Mouse (Mus musculus) megakaryocyte, embryonic 14.5 days (primary cell): ENCODE results near the gene Aym1. TPM values are rescaled to one million over a fixed set of nuclear protein-coding genes. Genes with fewer than 3 reads are reported as not detected.
"Not testable (repeated sequence)": the region's sequence is repeated elsewhere in the genome, so short reads cannot be mapped to it uniquely, and the experiment has no call there.

ENCODE experiments used
- H3K27me3 ChIP-seq: replicated peaks from 2 replicates; pipeline ENCODE3; 2012; ENCODE audit warnings: inconsistent platforms
- H3K36me3 ChIP-seq: replicated peaks from 2 replicates; pipeline ENCODE3; 2012; ENCODE audit warnings: low read length, inconsistent platforms, mixed read lengths
- H3K4me1 ChIP-seq: 2 replicates; pipeline ENCODE4 v1.6.1; 2012; ENCODE audit warnings: inconsistent platforms
- H3K4me3 ChIP-seq: replicated peaks from 2 replicates; pipeline ENCODE3; 2012; ENCODE audit warnings: moderate library complexity, mild to moderate bottlenecking, inconsistent platforms
- H3K9me3 ChIP-seq: 2 replicates; pipeline ENCODE4 v1.6.1; 2012; ENCODE audit warnings: inconsistent platforms
- FLI1 ChIP-seq: IDR thresholded peaks from 2 replicates; pipeline ENCODE4 v1.6.1; 2012; ENCODE audit warnings: low read length, inconsistent platforms, mixed read lengths
- GATA1 ChIP-seq: IDR thresholded peaks from 3 replicates; pipeline ENCODE4 v1.6.1; 2012; ENCODE audit warnings: mixed read lengths, low read length, inconsistent platforms, borderline replicate concordance
- polyA plus RNA-seq: library from polyadenylated mRNA; stranded (reverse); fragments of >175 nt; gene quantifications from 2 replicates; pipeline ENCODE4 v1.2.3, GENCODE M21; 2012; ENCODE audit warnings: low replicate concordance; ENCODE audit not compliant: insufficient read depth

The Aym1 gene
- polyA plus RNA-seq, 1 experiment: not detected

- Histone ChIP-seq H3K4me3 (no peak overlapping the region), H3K9me3 (no peaks in the 10 kb centered on the region), H3K4me1 (no peaks in the 10 kb centered on the region), H3K36me3 (no peaks in the 10 kb centered on the region), H3K27me3 (peaks cover 35% of the 10 kb centered on the region)
- TF ChIP-seq GATA1: no peak
- no peak for TF ChIP-seq FLI1
Measured at GRCm38 (mm10) chr5:113352636-113353035, 4.5 kb upstream of the Aym1 start.

- Histone ChIP-seq H3K4me1 (no peaks in the 10 kb centered on the region), H3K27me3 (peaks cover 24% of the 10 kb centered on the region), H3K36me3 (no peaks in the 10 kb centered on the region), H3K9me3 (no peaks in the 10 kb centered on the region), H3K4me3 (no peak overlapping the region)
- no peak for TF ChIP-seq GATA1
- no peak for TF ChIP-seq FLI1
Measured at GRCm38 (mm10) chr5:113354311-113354710, 2.8 kb upstream of the Aym1 start.

- H3K27me3 ChIP-seq: peaks cover 17% of the 10 kb centered on the region
- H3K36me3 ChIP-seq: no peaks in the 10 kb centered on the region
- TF ChIP-seq GATA1 (no peak), FLI1 (no peak)
- H3K9me3 ChIP-seq: no peaks in the 10 kb centered on the region
- no peaks in the 10 kb centered on the region for H3K4me1 ChIP-seq
- no peak overlapping the region for H3K4me3 ChIP-seq
Measured at GRCm38 (mm10) chr5:113357656-113358055, 562 bp downstream of the Aym1 start.

GRCm38 (mm10) chr5:113358833-113359232 is 1.7 kb downstream of the Aym1 start:
- Histone ChIP-seq H3K4me3 (no peak overlapping the region), H3K27me3 (peaks cover 23% of the 10 kb centered on the region), H3K36me3 (no peaks in the 10 kb centered on the region), H3K9me3 (no peaks in the 10 kb centered on the region), H3K4me1 (no peaks in the 10 kb centered on the region)
- TF ChIP-seq FLI1: no peak
- no peak for TF ChIP-seq GATA1

- Histone ChIP-seq H3K36me3 (no peaks in the 10 kb centered on the region), H3K4me1 (peaks cover 6% of the 10 kb centered on the region; the same call in 1 of the 2 replicates), H3K4me3 (no peak overlapping the region), H3K27me3 (peaks cover 37% of the 10 kb centered on the region), H3K9me3 (no peaks in the 10 kb centered on the region)
- TF ChIP-seq GATA1 (no peak), FLI1 (no peak)
Measured at GRCm38 (mm10) chr5:113361283-113361682, 4.2 kb downstream of the Aym1 start.

GRCm38 (mm10) chr5:113362258-113362996 is 5.3 kb downstream of the Aym1 start:
- Histone ChIP-seq H3K9me3 (no peaks in the 10 kb centered on the region), H3K27me3 (peaks cover 45% of the 10 kb centered on the region), H3K36me3 (no peaks in the 10 kb centered on the region), H3K4me3 (no peak overlapping the region), H3K4me1 (peaks cover 6% of the 10 kb centered on the region; the same call in 1 of the 2 replicates)
- TF ChIP-seq GATA1 (no peak), FLI1 (no peak)

GRCm38 (mm10) chr5:113363177-113363576 is 6.1 kb downstream of the Aym1 start:
- TF ChIP-seq GATA1: no peak
- no peaks in the 10 kb centered on the region for H3K9me3 ChIP-seq
- no peak overlapping the region for H3K4me3 ChIP-seq
- H3K4me1 ChIP-seq: peaks cover 6% of the 10 kb centered on the region; the same call in 1 of the 2 replicates
- H3K27me3 ChIP-seq: peaks cover 47% of the 10 kb centered on the region
- no peaks in the 10 kb centered on the region for H3K36me3 ChIP-seq

GRCm38 (mm10) chr5:113365921-113366320 is 8.8 kb downstream of the Aym1 start:
- no peaks in the 10 kb centered on the region for H3K36me3 ChIP-seq
- H3K9me3 ChIP-seq: no peaks in the 10 kb centered on the region
- peaks cover 6% of the 10 kb centered on the region; the same call in 1 of the 2 replicates for H3K4me1 ChIP-seq
- no peak overlapping the region for H3K4me3 ChIP-seq
- peaks cover 35% of the 10 kb centered on the region for H3K27me3 ChIP-seq
- TF ChIP-seq FLI1 (no peak), GATA1 (no peak)

GRCm38 (mm10) chr5:113367726-113368125 is 10.6 kb downstream of the Aym1 start:
- not testable (repeated sequence) for H3K36me3 ChIP-seq, H3K9me3 ChIP-seq, H3K4me1 ChIP-seq, H3K4me3 ChIP-seq
- peaks cover 46% of the 10 kb centered on the region for H3K27me3 ChIP-seq

- H3K4me1 ChIP-seq: peaks cover 16% of the 10 kb centered on the region
- H3K9me3 ChIP-seq: no peaks in the 10 kb centered on the region
- no peak for TF ChIP-seq GATA1
- TF ChIP-seq FLI1: no peak
- H3K27me3 ChIP-seq: peaks cover 51% of the 10 kb centered on the region
- H3K4me3 ChIP-seq: no peak overlapping the region
- H3K36me3 ChIP-seq: no peaks in the 10 kb centered on the region
Measured at GRCm38 (mm10) chr5:113369262-113369868, 12.3 kb downstream of the Aym1 start.
